Mouse (Mus musculus) lung, embryonic 14.5 days (tissue): ENCODE measurements around the gene Pth2. TPM values are rescaled to one million over a fixed set of nuclear protein-coding genes. Genes with fewer than 3 reads are reported as not detected.

Experiments
- ATAC-seq: fragments of 200-750 bp; cut with Nextera tagmentation; 2 replicates; pipeline ENCODE4 v1.8.0; 2017; ENCODE audit warnings: mild to moderate bottlenecking, moderate TSS enrichment, moderate library complexity; ENCODE audit not compliant: insufficient read depth
- DNase-seq: peaks from one replicate; pipeline ENCODE4 v3.0.0-alpha.2; 2015
- H3K27ac ChIP-seq: fragments of 300-500 bp; sonication (generic); 2 replicates; pipeline ENCODE4 v1.5.1; 2014; ENCODE audit warnings: low read depth, mild to moderate bottlenecking, moderate library complexity
- H3K27me3 ChIP-seq: fragments of 300-500 bp; sonication (generic); 2 replicates; pipeline ENCODE4 v1.6.1; 2014; ENCODE audit warnings: low read length, control low read depth; ENCODE audit not compliant: insufficient read depth
- H3K36me3 ChIP-seq: fragments of 300-500 bp; sonication (generic); 2 replicates; pipeline ENCODE4 v1.6.1; 2014; ENCODE audit warnings: control low read depth; ENCODE audit not compliant: insufficient read depth
- H3K4me1 ChIP-seq: fragments of 300-500 bp; sonication (generic); 2 replicates; pipeline ENCODE4 v1.6.1; 2014; ENCODE audit warnings: antibody characterized with exemption, control low read depth; ENCODE audit not compliant: insufficient read depth
- H3K4me2 ChIP-seq: fragments of 300-500 bp; sonication (generic); 2 replicates; pipeline ENCODE4 v1.6.1; 2014; ENCODE audit warnings: mild to moderate bottlenecking
- H3K4me3 ChIP-seq: fragments of 300-500 bp; sonication (generic); 2 replicates; pipeline ENCODE4 v1.5.1; 2014; ENCODE audit warnings: low read depth, low read length
- H3K9ac ChIP-seq: fragments of 300-500 bp; sonication (generic); 2 replicates; pipeline ENCODE4 v1.6.1; 2014
- H3K9me3 ChIP-seq: fragments of 300-500 bp; sonication (generic); 2 replicates; pipeline ENCODE4 v1.6.1; 2016; ENCODE audit warnings: low read depth, low read length, control low read depth
- CTCF ChIP-seq: IDR thresholded peaks from 2 replicates; pipeline ENCODE4 v1.5.1; 2016; ENCODE audit warnings: antibody characterized with exemption, low read depth
- WGBS: fragments of 180-500 bp; shearing (Covaris S2); extraction: QIAGEN DNeasy Blood & Tissue Kit; methylation state at CpG from one replicate; pipeline ENCODE4 v1.1.7; 2014; 5-methylcytosine and 5-hydroxymethylcytosine counted together
- polyA plus RNA-seq: library from polyadenylated mRNA; unstranded; fragments of >200 nt; fragmentation: Nextera tagmentation; extraction: Ambion mirVana; gene quantifications from 2 replicates; pipeline ENCODE4 v1.2.1, GENCODE M21; 2014

Gene Pth2
- polyA plus RNA-seq, 1 experiment from 2014 or later, result not detected

- Histone ChIP-seq H3K4me3 (peak overlapping the region; percentile 54), H3K4me2 (peak overlapping the region; percentile 85), H3K36me3 (0 out of 2 replicates have a peak, but pooled peaks cover 18% of the 10 kb centered on the region), H3K9ac (peak overlapping the region; percentile 70), H3K9me3 (no peaks in the 10 kb centered on the region), H3K4me1 (peaks cover 19% of the 10 kb centered on the region), H3K27me3 (no peaks in the 10 kb centered on the region), H3K27ac (peak overlapping the region; percentile 97)
- TF ChIP-seq CTCF, result no peak
- WGBS, result 4% methylated on average over 5 of the region's 5 CpGs
- ATAC-seq, result 0 out of 2 replicates have a peak, but pooled peaks have one; percentile 0
- DNase-seq, result no peak
Measured at GRCm38 (mm10) chr7:45153586-45153985, 27.2 kb upstream of the Pth2 start.

- H3K4me1 ChIP-seq, result peaks cover 19% of the 10 kb centered on the region
- no peaks in the 10 kb centered on the region for H3K27me3 ChIP-seq
- peak within 1 kb of the TSS; percentile 85 for H3K4me2 ChIP-seq
- peak; percentile 61 for TF ChIP-seq CTCF
- H3K4me3 ChIP-seq, result peak within 1 kb of the TSS; percentile 54
- peak; percentile 98 for DNase-seq
- H3K9me3 ChIP-seq, result no peaks in the 10 kb centered on the region
- 3% methylated on average over 69 of the region's 69 CpGs for WGBS
- peak within 1 kb of the TSS; percentile 70 for H3K9ac ChIP-seq
- ATAC-seq, result peak; percentile 94
- peak within 1 kb of the TSS; percentile 97 for H3K27ac ChIP-seq
- H3K36me3 ChIP-seq, result peaks cover 24% of the 10 kb centered on the region; the same call in 1 of the 2 replicates
Measured at GRCm38 (mm10) chr7:45154096-45154992, 26.5 kb upstream of the Pth2 start, which contains the start of the genes Pih1d1 and Aldh16a1. Gene Pih1d1 (plus strand): TSS chr7:45154303. Gene Aldh16a1 (minus strand): TSS chr7:45154584.

- no peak; the same call in 1 of the 2 replicates for ATAC-seq
- H3K4me2 ChIP-seq, result peak overlapping the region; percentile 85
- peak overlapping the region; percentile 24; the same call in 1 of the 2 replicates for H3K27ac ChIP-seq
- H3K9ac ChIP-seq, result peak overlapping the region; percentile 13; the same call in 1 of the 2 replicates
- TF ChIP-seq CTCF, result peak; percentile 54
- H3K36me3 ChIP-seq, result peaks cover 29% of the 10 kb centered on the region; the same call in 1 of the 2 replicates
- no peaks in the 10 kb centered on the region for H3K9me3 ChIP-seq
- peak; percentile 67 for DNase-seq
- H3K4me1 ChIP-seq, result peaks cover 16% of the 10 kb centered on the region
- no peaks in the 10 kb centered on the region for H3K27me3 ChIP-seq
- peak overlapping the region; percentile 54 for H3K4me3 ChIP-seq
- 72% methylated on average over 12 of the region's 12 CpGs for WGBS
Measured at GRCm38 (mm10) chr7:45154993-45155514, 25.7 kb upstream of the Pth2 start.

GRCm38 (mm10) chr7:45155590-45155989 lies 25.2 kb upstream of the Pth2 start:
- Histone ChIP-seq H3K9ac (no peak overlapping the region), H3K4me3 (no peak overlapping the region), H3K27ac (0 out of 2 replicates have a peak overlapping the region, but pooled peaks have one; percentile 10), H3K4me1 (peaks cover 11% of the 10 kb centered on the region), H3K4me2 (peak overlapping the region; percentile 85), H3K27me3 (no peaks in the 10 kb centered on the region), H3K36me3 (peaks cover 34% of the 10 kb centered on the region; the same call in 1 of the 2 replicates), H3K9me3 (no peaks in the 10 kb centered on the region)
- no peak for TF ChIP-seq CTCF
- no peak for ATAC-seq
- DNase-seq, result no peak
- 80% methylated on average over 9 of the region's 9 CpGs for WGBS

GRCm38 (mm10) chr7:45156206-45156605 lies 24.6 kb upstream of the Pth2 start:
- Histone ChIP-seq H3K4me3 (no peak overlapping the region), H3K4me1 (0 out of 2 replicates have a peak, but pooled peaks cover 7% of the 10 kb centered on the region), H3K9ac (no peak overlapping the region), H3K27me3 (no peaks in the 10 kb centered on the region), H3K9me3 (no peaks in the 10 kb centered on the region), H3K36me3 (peaks cover 35% of the 10 kb centered on the region; the same call in 1 of the 2 replicates), H3K4me2 (no peak overlapping the region), H3K27ac (no peak overlapping the region)
- TF ChIP-seq CTCF, result no peak
- DNase-seq, result no peak
- 87% methylated on average over 15 of the region's 15 CpGs for WGBS
- no peak for ATAC-seq

- no peak for DNase-seq
- Histone ChIP-seq H3K27ac (no peak overlapping the region), H3K9me3 (no peaks in the 10 kb centered on the region), H3K9ac (no peak overlapping the region), H3K27me3 (peaks cover 2% of the 10 kb centered on the region), H3K4me2 (no peak overlapping the region), H3K4me3 (no peak overlapping the region), H3K36me3 (peaks cover 35% of the 10 kb centered on the region; the same call in 1 of the 2 replicates), H3K4me1 (peaks cover 2% of the 10 kb centered on the region; the same call in 1 of the 2 replicates)
- no peak for TF ChIP-seq CTCF
- ATAC-seq, result no peak
- WGBS, result 83% methylated on average over 14 of the region's 14 CpGs
Measured at GRCm38 (mm10) chr7:45157459-45157858, 23.3 kb upstream of the Pth2 start.

- WGBS, result 91% methylated on average over 6 of the region's 6 CpGs
- no peak for DNase-seq
Measured at GRCm38 (mm10) chr7:45158991-45159390, 21.8 kb upstream of the Pth2 start.

More at GRCm38 (mm10) chr7:45158991-45159390, 21.8 kb upstream of the Pth2 start:
- Histone ChIP-seq H3K4me3 (no peak overlapping the region), H3K9me3 (no peaks in the 10 kb centered on the region), H3K9ac (no peak overlapping the region), H3K27ac (no peak overlapping the region), H3K4me2 (no peak overlapping the region), H3K36me3 (peaks cover 35% of the 10 kb centered on the region; the same call in 1 of the 2 replicates), H3K4me1 (peaks cover 4% of the 10 kb centered on the region; the same call in 1 of the 2 replicates), H3K27me3 (peaks cover 17% of the 10 kb centered on the region)
- no peak for TF ChIP-seq CTCF
- no peak for ATAC-seq
